Mouse (Mus musculus) lung, postnatal 4 days (tissue): ENCODE data around the gene Smarcad1.
"Not testable (repeated sequence)": the region's sequence is repeated elsewhere in the genome, so short reads cannot be mapped to it uniquely, and the experiment has no call there.

ENCODE experiments used
- DNase-seq, 2 experiments: peaks; one replicate each; pipeline ENCODE4 v3.0.0; 2021

Smarcad1 gene

GRCm38 (mm10) chr6:65042491-65043171 is at the start of gene Smarcad1:
TSS of gene Smarcad1 (plus strand) at chr6:65042583.
- DNase-seq: peak; percentile 91 to 93

GRCm38 (mm10) chr6:64996824-64997421 is 45.5 kb upstream of the Smarcad1 start:
- peak in 1 of 2 experiments; percentile 26 for DNase-seq

- no peak for DNase-seq
Measured at GRCm38 (mm10) chr6:64997805-64998204, 44.6 kb upstream of the Smarcad1 start.

- DNase-seq: not testable (repeated sequence)
Measured at GRCm38 (mm10) chr6:65000757-65001156, 41.6 kb upstream of the Smarcad1 start.

GRCm38 (mm10) chr6:65002196-65002595 is 40.2 kb upstream of the Smarcad1 start:
- DNase-seq: no peak

- no peak for DNase-seq
Measured at GRCm38 (mm10) chr6:65008836-65009235, 33.5 kb upstream of the Smarcad1 start.

GRCm38 (mm10) chr6:65011444-65011990 is 30.9 kb upstream of the Smarcad1 start:
- no peak for DNase-seq

- no peak for DNase-seq
Measured at GRCm38 (mm10) chr6:65012142-65012541, 30.2 kb upstream of the Smarcad1 start.

- DNase-seq: no peak
Measured at GRCm38 (mm10) chr6:65017566-65017965, 24.8 kb upstream of the Smarcad1 start.

GRCm38 (mm10) chr6:65018966-65019365 is 23.4 kb upstream of the Smarcad1 start:
- DNase-seq: not testable (repeated sequence)

GRCm38 (mm10) chr6:65021883-65022282 is 20.5 kb upstream of the Smarcad1 start:
- DNase-seq: no peak

GRCm38 (mm10) chr6:65023053-65023452 is 19.3 kb upstream of the Smarcad1 start:
- no peak for DNase-seq

GRCm38 (mm10) chr6:65024668-65025067 is 17.7 kb upstream of the Smarcad1 start:
- no peak for DNase-seq

GRCm38 (mm10) chr6:65025130-65025529 is 17.3 kb upstream of the Smarcad1 start:
- no peak for DNase-seq

GRCm38 (mm10) chr6:65034661-65035060 is 7.7 kb upstream of the Smarcad1 start:
- no peak for DNase-seq

- DNase-seq: no peak
Measured at GRCm38 (mm10) chr6:65035469-65035868, 6.9 kb upstream of the Smarcad1 start.

GRCm38 (mm10) chr6:65041932-65042331 is 451 bp upstream of the Smarcad1 start:
- no peak for DNase-seq

- no peak for DNase-seq
Measured at GRCm38 (mm10) chr6:65043241-65043640, 858 bp downstream of the Smarcad1 start.

- DNase-seq: no peak
Measured at GRCm38 (mm10) chr6:65049100-65049499, 6.7 kb downstream of the Smarcad1 start.

GRCm38 (mm10) chr6:65056620-65057019 is 14.2 kb downstream of the Smarcad1 start:
- no peak for DNase-seq

- not testable (repeated sequence) for DNase-seq
Measured at GRCm38 (mm10) chr6:65057137-65057536, 14.8 kb downstream of the Smarcad1 start.

GRCm38 (mm10) chr6:65061049-65061448 is 18.7 kb downstream of the Smarcad1 start:
- no peak for DNase-seq

GRCm38 (mm10) chr6:65075201-65075600 is 32.8 kb downstream of the Smarcad1 start:
- no peak for DNase-seq

- DNase-seq: no peak
Measured at GRCm38 (mm10) chr6:65079139-65079538, 36.8 kb downstream of the Smarcad1 start.
